22 mouse cellular contexts compared by ENCODE assay signal in the genomic region with DNA sequence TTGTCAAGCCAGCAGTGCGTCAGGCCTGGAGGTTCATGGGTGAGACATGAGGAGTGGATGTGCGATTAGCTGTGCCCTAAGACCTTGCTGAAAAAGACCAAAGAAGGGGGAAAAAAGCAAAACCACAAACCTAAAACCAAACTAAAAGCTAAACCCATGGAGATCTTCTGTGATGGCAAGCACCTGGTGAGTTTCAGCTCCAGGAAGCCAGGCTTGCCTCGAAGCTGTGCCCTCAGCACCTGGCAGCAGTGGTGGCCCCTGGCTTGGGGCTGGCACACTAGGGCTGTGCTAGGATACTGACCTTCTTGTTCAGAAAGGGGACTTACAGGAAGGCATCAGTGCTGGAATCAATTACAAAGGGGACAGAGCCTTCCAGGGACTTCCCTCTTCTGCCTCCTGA. TPM values are rescaled to one million over a fixed set of nuclear protein-coding genes. Genes with fewer than 3 reads are reported as not detected.
DNase-seq lines count a peak whose midpoint lies in the region; ATAC-seq and TF ChIP-seq lines count a peak whose summit lies in the region.
"Had no signal": no experiment of that assay in that cellular context is flagged by ENCODE, and none has a peak within 500 bp of the region (broad histone marks: within the 10 kb centered on the region; RNA-seq: fewer than 3 reads in every experiment).

No protein-coding gene starts in this region.

- WGBS in spleen, adult 2 months, result 51% methylated on average over 3 of the region's 3 CpGs
- 98% methylated on average over 3 of the region's 3 CpGs for WGBS in forebrain, embryonic 16.5 days
- 92% methylated on average over 3 of the region's 3 CpGs for WGBS in hindbrain, embryonic 12.5 days

- no peaks in the 10 kb centered on the region for H3K27me3 ChIP-seq in spleen, adult 2 months (ENCODE audit: control insufficient read depth, insufficient read depth, low read length)
- no peaks in the 10 kb centered on the region for H3K27me3 ChIP-seq in forebrain, embryonic 16.5 days (replicated peaks; ENCODE audit: control insufficient read depth, insufficient read depth, low read length)
- H3K27me3 ChIP-seq in hindbrain, embryonic 12.5 days, result peaks cover 12% of the 10 kb centered on the region

- TF ChIP-seq POLR2A in spleen, adult 2 months (IDR thresholded peaks at IDR 0.05; ENCODE audit: low read depth, low read length), result no peak

- TF ChIP-seq CTCF in spleen, adult 2 months (IDR thresholded peaks at IDR 0.05; ENCODE audit: extremely low read depth, insufficient read depth, insufficient read length, insufficient replicate concordance), result no peak

- H3K9ac ChIP-seq in forebrain, embryonic 16.5 days (replicated peaks; ENCODE audit: low read depth, low read length), result no peak overlapping the region
- H3K9ac ChIP-seq in hindbrain, embryonic 12.5 days, result no peak overlapping the region
- H3K9ac ChIP-seq: forebrain, embryonic 13.5 days; forebrain, postnatal 0 days; hindbrain, embryonic 14.5 days had no signal

- no peak overlapping the region for H3K4me3 ChIP-seq in spleen, adult 2 months (ENCODE audit: extremely low read depth, insufficient read depth, insufficient read length)
- no peak overlapping the region for H3K4me3 ChIP-seq in forebrain, embryonic 16.5 days (replicated peaks; ENCODE audit: low read length)
- no peak overlapping the region for H3K4me3 ChIP-seq in hindbrain, embryonic 12.5 days
- H3K4me3 ChIP-seq: forebrain, embryonic 10.5 days; forebrain, embryonic 13.5 days; gastrocnemius, adult 2 months; hindbrain, embryonic 10.5 days had no signal

- DNase-seq in spleen, adult 2 months (ENCODE audit: low read depth in 1 of 2, low spot score in 2 of 2), result no peak
- DNase-seq in spleen, postnatal 36 days (ENCODE audit: low spot score in 2 of 2), result no peak
- peak; percentile 82 for DNase-seq in thymus, postnatal 0 days (ENCODE audit: low spot score)
- DNase-seq in thymus, postnatal 25 days, result peak; percentile 61
- DNase-seq: adrenal gland, adult 8-10 months; cerebellum, adult 8-10 months; cerebellum, postnatal 10 days; forebrain, postnatal 0 days; gastrocnemius, adult 2 months; gastrocnemius, postnatal 14 days; heart, postnatal 36 days had no signal

- peaks cover 20% of the 10 kb centered on the region for H3K36me3 ChIP-seq in spleen, adult 2 months (ENCODE audit: control insufficient read depth, insufficient read depth, low read length)
- H3K36me3 ChIP-seq in forebrain, embryonic 16.5 days (ENCODE audit: control insufficient read depth, insufficient read depth), result no peaks in the 10 kb centered on the region
- H3K36me3 ChIP-seq in hindbrain, embryonic 12.5 days, result peaks cover 42% of the 10 kb centered on the region

- no peak overlapping the region for H3K4me2 ChIP-seq in forebrain, embryonic 16.5 days (ENCODE audit: low read length)
- no peak overlapping the region for H3K4me2 ChIP-seq in hindbrain, embryonic 12.5 days (replicated peaks)
- H3K4me2 ChIP-seq: forebrain, embryonic 13.5 days; heart, embryonic 11.5 days; hindbrain, embryonic 14.5 days had no signal

- ATAC-seq in forebrain, embryonic 16.5 days, result no peak
- ATAC-seq in activated CD4-positive, CD25-positive, alpha-beta regulatory T cell, adult 4 months, result no peak
- no peak for ATAC-seq in hindbrain, embryonic 12.5 days (ENCODE audit: low FRiP score)
- ATAC-seq: CD4-positive, CD25-positive, alpha-beta regulatory T cell, adult 4 months; forebrain, embryonic 13.5 days; forebrain, postnatal 0 days; hindbrain, postnatal 0 days; inflammation-experienced regulatory T-cells, adult 6 months had no signal

- H3K4me1 ChIP-seq in spleen, adult 2 months (ENCODE audit: control insufficient read depth, insufficient read depth, insufficient read length), result no peaks in the 10 kb centered on the region; the same call in 1 of the 2 replicates
- H3K4me1 ChIP-seq in forebrain, embryonic 16.5 days (replicated peaks; ENCODE audit: control insufficient read depth, insufficient read depth, low read length), result peaks cover 3% of the 10 kb centered on the region
- peaks cover 4% of the 10 kb centered on the region for H3K4me1 ChIP-seq in hindbrain, embryonic 12.5 days
- H3K4me1 ChIP-seq: forebrain, embryonic 13.5 days had no signal

- no peaks in the 10 kb centered on the region for H3K9me3 ChIP-seq in forebrain, embryonic 16.5 days (ENCODE audit: control insufficient read depth, low read length)
- no peaks in the 10 kb centered on the region for H3K9me3 ChIP-seq in hindbrain, embryonic 12.5 days (replicated peaks)
- H3K9me3 ChIP-seq: forebrain, embryonic 10.5 days; forebrain, embryonic 13.5 days; hindbrain, embryonic 10.5 days had no signal

- H3K27ac ChIP-seq in spleen, adult 2 months (ENCODE audit: insufficient read depth, low read length), result peak overlapping the region; percentile 25; the same call in 1 of the 2 replicates
- no peak overlapping the region for H3K27ac ChIP-seq in forebrain, embryonic 16.5 days (ENCODE audit: low read length)
- no peak overlapping the region for H3K27ac ChIP-seq in hindbrain, embryonic 12.5 days
- H3K27ac ChIP-seq: forebrain, embryonic 10.5 days; forebrain, embryonic 13.5 days; gastrocnemius, adult 2 months; hindbrain, embryonic 10.5 days; hindbrain, embryonic 14.5 days; hindbrain, postnatal 0 days had no signal

RNA-seq across cellular contexts. Expression of a gene that starts 5.1 kb away (rescaled TPM):
- polyA plus RNA-seq in spleen, adult 2 months (2012; rRNA removed), result 183 and 197 TPM in 2 replicates
- polyA plus RNA-seq in thymus, postnatal 0 days (2015; fragmentation: Nextera tagmentation; extraction: Ambion mirVana), result 21.5 and 24.5 TPM in 2 replicates
- 1.1 and 1.4 TPM in 2 replicates for polyA plus RNA-seq in forebrain, embryonic 16.5 days (2015; fragmentation: Nextera tagmentation; extraction: Ambion mirVana)
- 100 to 1,000 TPM; 118 to 125 TPM for polyA plus RNA-seq in activated CD4-positive, CD25-positive, alpha-beta regulatory T cell, adult 4 months (2017; shearing (Covaris generic))
- polyA plus RNA-seq in hindbrain, embryonic 12.5 days (2016; fragmentation: Nextera tagmentation; extraction: Ambion mirVana), result 0.52 and 1.6 TPM in 2 replicates

RNA-seq across cellular contexts. Expression of a gene that starts 5.3 kb away (rescaled TPM):
- polyA plus RNA-seq in spleen, adult 2 months (2012; rRNA removed), result 0.28 and 0.70 TPM in 2 replicates
- polyA plus RNA-seq in thymus, postnatal 0 days (2015; fragmentation: Nextera tagmentation; extraction: Ambion mirVana), result 1.5 and 2.2 TPM in 2 replicates
- not detected in 2 replicates for polyA plus RNA-seq in forebrain, embryonic 16.5 days (2015; fragmentation: Nextera tagmentation; extraction: Ambion mirVana)
- not detected for polyA plus RNA-seq in activated CD4-positive, CD25-positive, alpha-beta regulatory T cell, adult 4 months (2017; shearing (Covaris generic))
- 0.31 TPM in 1 of 2 replicates, not detected in the other for polyA plus RNA-seq in hindbrain, embryonic 12.5 days (2016; fragmentation: Nextera tagmentation; extraction: Ambion mirVana)
- polyA plus RNA-seq: CD4-positive, CD25-positive, alpha-beta regulatory T cell, adult 4 months; forebrain, postnatal 0 days; hindbrain, embryonic 14.5 days had no signal

RNA-seq across cellular contexts. Expression of a gene that starts 12.8 kb away (rescaled TPM):
- 1,860 and 2,797 TPM in 2 replicates for polyA plus RNA-seq in spleen, adult 2 months (2012; rRNA removed)
- 2,581 and 2,590 TPM in 2 replicates for polyA plus RNA-seq in thymus, postnatal 0 days (2015; fragmentation: Nextera tagmentation; extraction: Ambion mirVana)
- 722 and 741 TPM in 2 replicates for polyA plus RNA-seq in forebrain, embryonic 16.5 days (2015; fragmentation: Nextera tagmentation; extraction: Ambion mirVana)
- polyA plus RNA-seq in activated CD4-positive, CD25-positive, alpha-beta regulatory T cell, adult 4 months (2017; shearing (Covaris generic)), result 1,000 to 10,000 TPM; 7,090 to 8,122 TPM
- 977 and 1,019 TPM in 2 replicates for polyA plus RNA-seq in hindbrain, embryonic 12.5 days (2016; fragmentation: Nextera tagmentation; extraction: Ambion mirVana)

RNA-seq across cellular contexts. Expression of a gene that starts 12.8 kb away (rescaled TPM):
- 45.2 and 48.7 TPM in 2 replicates for polyA plus RNA-seq in spleen, adult 2 months (2012; rRNA removed)
- 88.2 and 93.1 TPM in 2 replicates for polyA plus RNA-seq in thymus, postnatal 0 days (2015; fragmentation: Nextera tagmentation; extraction: Ambion mirVana)
- polyA plus RNA-seq in forebrain, embryonic 16.5 days (2015; fragmentation: Nextera tagmentation; extraction: Ambion mirVana), result 84.2 and 90.2 TPM in 2 replicates
- 10 to 100 TPM; 44.4 to 53.0 TPM for polyA plus RNA-seq in activated CD4-positive, CD25-positive, alpha-beta regulatory T cell, adult 4 months (2017; shearing (Covaris generic))
- polyA plus RNA-seq in hindbrain, embryonic 12.5 days (2016; fragmentation: Nextera tagmentation; extraction: Ambion mirVana), result 90.3 and 91.0 TPM in 2 replicates

RNA-seq across cellular contexts. Expression of a gene that starts 13.1 kb away (rescaled TPM):
- polyA plus RNA-seq in spleen, adult 2 months (2012; rRNA removed), result 93.0 and 114 TPM in 2 replicates
- polyA plus RNA-seq in thymus, postnatal 0 days (2015; fragmentation: Nextera tagmentation; extraction: Ambion mirVana), result 41.6 and 43.3 TPM in 2 replicates
- polyA plus RNA-seq in forebrain, embryonic 16.5 days (2015; fragmentation: Nextera tagmentation; extraction: Ambion mirVana), result 19.3 and 20.9 TPM in 2 replicates
- polyA plus RNA-seq in activated CD4-positive, CD25-positive, alpha-beta regulatory T cell, adult 4 months (2017; shearing (Covaris generic)), result 10 to 100 TPM; 21.4 to 27.4 TPM
- 33.4 and 39.8 TPM in 2 replicates for polyA plus RNA-seq in hindbrain, embryonic 12.5 days (2016; fragmentation: Nextera tagmentation; extraction: Ambion mirVana)

Comparison
In these comparisons a context has a peak if more than half of its experiments do, and no peak if none do; other contexts are left out.
1. DNase-seq: peak in thymus, postnatal 0 days (single experiment) and thymus, postnatal 25 days (single experiment); none in spleen, adult 2 months (0 of 2) and spleen, postnatal 36 days (0 of 2).